Mouse (Mus musculus) embryo, embryonic 9.5 days (tissue): ENCODE results near the gene Cd72.
A peak's percentile ranks its signal among the peaks of the same experiment; 100 is the strongest.

Experiments used
- DNase-seq: peaks from one replicate; pipeline ENCODE4 v3.0.0-alpha.2; 2017; ENCODE audit errors: extremely low spot score

Gene Cd72

GRCm38 (mm10) chr4:43427501-43428179, 26.8 kb downstream of the Cd72 start:
- no peak for DNase-seq

- DNase-seq, result peak; percentile 15
Measured at GRCm38 (mm10) chr4:43426487-43426886, 27.9 kb downstream of the Cd72 start.

- DNase-seq, result peak; percentile 29
Measured at GRCm38 (mm10) chr4:43425648-43426380, 28.6 kb downstream of the Cd72 start.

- DNase-seq, result peak; percentile 41
Measured at GRCm38 (mm10) chr4:43425197-43425596, 29.2 kb downstream of the Cd72 start.

GRCm38 (mm10) chr4:43424072-43424471, 30.4 kb downstream of the Cd72 start:
- DNase-seq, result no peak

GRCm38 (mm10) chr4:43423267-43423934, 31.0 kb downstream of the Cd72 start:
- no peak for DNase-seq

- DNase-seq, result no peak
Measured at GRCm38 (mm10) chr4:43421632-43422240, 32.7 kb downstream of the Cd72 start.

- DNase-seq, result peak; percentile 71
Measured at GRCm38 (mm10) chr4:43420305-43420704, 34.1 kb downstream of the Cd72 start.

GRCm38 (mm10) chr4:43419801-43420281, 34.6 kb downstream of the Cd72 start:
- no peak for DNase-seq

- no peak for DNase-seq
Measured at GRCm38 (mm10) chr4:43418973-43419656, 35.3 kb downstream of the Cd72 start.

- no peak for DNase-seq
Measured at GRCm38 (mm10) chr4:43418450-43418849, 36.0 kb downstream of the Cd72 start.

- no peak for DNase-seq
Measured at GRCm38 (mm10) chr4:43417269-43418062, 37.0 kb downstream of the Cd72 start.

- no peak for DNase-seq
Measured at GRCm38 (mm10) chr4:43416071-43416490, 38.3 kb downstream of the Cd72 start.

- DNase-seq, result no peak
Measured at GRCm38 (mm10) chr4:43415221-43416070, 39.0 kb downstream of the Cd72 start.

GRCm38 (mm10) chr4:43414761-43415160, 39.7 kb downstream of the Cd72 start:
- DNase-seq, result no peak

GRCm38 (mm10) chr4:43407071-43407920, 47.1 kb downstream of the Cd72 start:
- no peak for DNase-seq

- DNase-seq, result peak; percentile 89
Measured at GRCm38 (mm10) chr4:43406162-43406971, 48.1 kb downstream of the Cd72 start.

GRCm38 (mm10) chr4:43404697-43405096, 49.7 kb downstream of the Cd72 start:
- DNase-seq, result no peak
